Mouse (Mus musculus) frontal cortex, adult 2 months (tissue): ENCODE measurements at regions not wholly inside any gene's neighbourhood (a gene's known extent, or its start where the extent isn't known, plus 50 kb on each side); places are given as distances from the start of the nearest gene placed in this dataset.

Experiments
- DNase-seq, 2 experiments: peaks; one replicate each; pipeline ENCODE4 v3.0.0; 2022; ENCODE audit warnings: low spot score in 1 of 2; ENCODE audit errors: extremely low spot score in 1 of 2

DNA sequence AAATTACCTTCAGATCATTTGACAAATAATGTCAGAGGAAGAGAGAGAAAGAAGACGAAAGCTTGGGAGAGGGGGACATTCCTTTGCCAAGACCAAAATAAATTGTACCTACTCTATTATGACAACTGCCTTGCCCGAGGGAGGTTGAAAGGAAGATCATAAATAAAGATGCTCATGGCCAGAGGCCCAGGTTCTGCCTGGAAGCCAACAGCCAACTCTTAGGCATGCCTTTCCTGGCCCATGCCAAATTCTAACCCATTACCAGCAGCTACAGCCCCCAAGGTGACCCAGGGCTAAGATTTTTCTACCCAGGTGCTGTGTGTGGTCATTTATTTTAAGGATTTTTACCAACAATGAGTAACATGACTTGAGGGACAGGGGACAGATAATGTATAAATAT is 54.9 kb downstream of the Cbln1 start:
- no peak for DNase-seq

DNA sequence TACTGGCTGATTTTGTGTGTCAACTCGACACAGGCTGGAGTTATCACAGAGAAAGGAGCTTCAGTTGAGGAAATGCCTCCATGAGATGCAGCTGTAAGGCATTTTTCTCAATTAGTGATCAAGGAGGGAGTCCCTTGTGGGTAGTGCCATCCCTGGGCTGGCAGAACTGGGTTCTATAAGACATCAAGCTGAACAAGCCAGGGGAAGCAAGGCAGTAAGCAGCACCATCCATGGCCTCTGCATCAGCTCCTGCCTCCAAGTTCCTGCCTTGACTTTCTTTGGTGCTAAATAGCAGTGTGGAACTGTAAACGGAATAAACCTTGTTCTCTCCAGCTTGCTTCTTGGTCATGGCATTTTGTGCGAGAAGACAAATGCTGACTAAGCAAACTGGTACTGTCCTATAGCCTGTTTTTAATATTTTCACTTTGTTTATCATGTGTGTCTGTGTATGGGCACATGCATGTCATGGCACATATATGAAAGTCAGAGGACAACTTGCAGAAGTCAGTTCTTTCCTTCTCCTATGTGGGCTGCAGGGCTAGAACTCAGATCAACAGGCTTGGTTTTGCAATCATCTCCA is 57.3 kb downstream of the Cbln1 start:
- DNase-seq = no peak

DNA sequence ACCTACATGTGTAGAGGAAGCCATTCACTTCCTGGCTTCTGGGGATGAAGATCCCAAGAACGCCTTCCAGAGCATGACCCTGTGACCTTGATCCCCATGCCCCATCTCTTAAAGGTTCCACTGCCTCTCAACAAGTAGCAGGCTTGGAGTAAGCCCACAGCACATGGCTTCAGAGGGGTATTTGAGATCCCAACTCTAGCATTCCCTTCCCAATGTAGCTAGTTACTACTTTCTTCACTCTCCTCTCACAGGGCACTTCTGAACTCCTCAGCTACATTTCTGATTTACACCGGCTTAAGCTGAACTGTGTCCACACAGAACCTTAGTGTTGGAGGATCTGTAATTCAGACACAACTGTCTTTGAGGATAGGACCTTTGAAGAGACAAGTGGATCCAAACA is 83.4 kb downstream of the Cbln1 start:
- DNase-seq = no peak

DNA sequence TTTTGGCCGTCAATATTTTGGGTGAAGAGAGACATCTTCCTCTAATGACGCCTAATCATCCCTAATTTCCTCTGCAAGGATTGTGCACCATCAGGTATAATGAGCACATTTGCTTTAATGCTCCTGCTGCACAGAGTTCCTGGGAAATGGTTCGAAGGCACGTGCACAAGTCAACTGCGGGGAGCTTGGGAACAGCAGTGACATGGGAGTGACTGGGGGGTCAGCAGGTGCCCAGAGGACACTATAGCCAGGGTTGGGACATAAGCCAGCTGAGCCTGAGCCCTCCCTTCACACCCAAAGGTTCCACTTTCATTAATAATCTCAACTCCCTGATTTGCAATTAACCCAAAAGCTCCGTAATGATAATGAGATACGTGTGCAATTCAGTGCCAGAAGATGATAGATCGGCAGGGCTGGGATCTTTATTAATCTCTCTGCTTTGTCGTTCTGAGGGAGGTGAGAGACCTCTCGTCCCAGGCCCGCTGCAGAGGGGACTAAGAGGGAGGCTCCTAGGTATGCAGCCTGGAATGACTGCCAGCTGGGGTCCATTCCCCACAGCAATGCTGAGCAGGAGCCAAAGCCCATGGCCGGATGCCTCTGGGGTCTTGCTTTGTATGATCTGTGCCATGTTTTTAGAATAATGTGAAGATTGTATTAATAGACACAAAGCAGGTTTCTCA is 88.7 kb downstream of the Cbln1 start:
- DNase-seq = no peak

DNA sequence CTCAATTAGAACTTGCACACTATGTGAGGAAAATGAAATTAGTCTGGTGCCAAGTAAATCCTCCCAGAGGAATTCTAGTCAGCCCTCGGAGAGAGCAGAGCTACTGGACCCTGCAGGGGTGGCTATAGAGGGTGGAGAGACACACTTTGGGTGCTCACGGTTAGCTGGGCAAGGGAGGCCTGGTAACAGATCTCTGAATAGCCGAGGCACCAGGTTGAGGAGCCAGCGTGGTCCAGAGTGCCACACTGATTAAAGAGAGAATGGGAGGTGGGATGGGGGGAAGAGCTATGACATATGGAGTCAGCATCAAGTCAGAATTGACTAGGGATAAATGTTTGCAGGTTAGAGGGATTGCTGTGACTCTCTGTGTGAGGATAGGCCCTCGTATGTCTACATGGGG is 90.1 kb downstream of the Cbln1 start:
- DNase-seq = no peak

GRCm38 (mm10) chr8:87380791-87381190 is 91.6 kb downstream of the Cbln1 start:
- DNase-seq = no peak

- DNase-seq = no peak
Measured at GRCm38 (mm10) chr8:87379296-87379695, 93.1 kb downstream of the Cbln1 start.

- no peak for DNase-seq
Measured at GRCm38 (mm10) chr8:87374044-87374443, 98.4 kb downstream of the Cbln1 start.

- no peak for DNase-seq
Measured at GRCm38 (mm10) chr8:87373535-87373934, 98.9 kb downstream of the Cbln1 start.

DNA sequence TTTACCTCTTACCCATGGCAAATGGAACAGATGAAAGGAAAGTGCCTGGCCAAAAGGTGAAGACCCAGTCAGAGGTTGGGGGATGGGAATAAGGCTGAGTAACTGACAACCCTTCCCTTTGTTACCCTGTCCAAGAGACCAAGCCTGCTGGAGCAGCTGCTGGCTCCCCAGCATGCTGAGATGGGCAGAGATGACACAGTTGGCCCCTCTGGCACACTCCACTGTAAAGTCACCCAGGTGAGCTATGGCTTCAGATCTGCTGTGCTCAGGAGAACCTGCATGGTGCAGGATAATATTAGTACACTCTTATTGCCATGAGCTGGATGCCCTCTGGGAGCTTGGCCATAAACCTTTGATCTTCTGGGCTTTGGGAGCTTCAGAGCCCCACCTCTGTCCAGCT is 100.3 kb downstream of the Cbln1 start:
- DNase-seq = no peak

- no peak for DNase-seq
Measured at GRCm38 (mm10) chr8:87370194-87370593, 102.2 kb downstream of the Cbln1 start.

- DNase-seq = no peak
Measured at GRCm38 (mm10) chr8:87350471-87350870, 121.9 kb downstream of the Cbln1 start.

GRCm38 (mm10) chr8:87349781-87350181 is 122.6 kb downstream of the Cbln1 start:
- peak in 1 of 2 experiments; percentile 2 for DNase-seq

GRCm38 (mm10) chr8:87329371-87329770 is 143.0 kb downstream of the Cbln1 start:
- DNase-seq = no peak

DNA sequence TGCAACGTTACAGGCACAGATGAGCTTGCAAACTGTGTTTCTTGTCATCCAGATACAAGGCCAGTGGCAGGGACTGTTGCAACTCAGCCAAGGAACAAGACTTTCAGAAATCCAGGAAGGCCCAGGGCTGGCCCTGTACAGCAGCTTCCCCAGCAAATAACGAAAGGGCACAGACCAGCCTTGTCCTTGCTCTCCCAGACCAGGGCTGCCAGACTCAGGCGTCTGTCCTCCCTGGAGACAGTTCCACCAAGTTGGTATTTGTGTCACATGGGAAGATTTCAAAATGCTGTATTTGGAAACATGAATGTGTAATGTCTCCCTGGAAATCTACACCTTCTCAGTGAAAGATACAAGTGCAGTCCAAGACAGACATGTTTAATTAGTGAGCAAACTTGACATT is 157.8 kb downstream of the Cbln1 start:
- no peak for DNase-seq

DNA sequence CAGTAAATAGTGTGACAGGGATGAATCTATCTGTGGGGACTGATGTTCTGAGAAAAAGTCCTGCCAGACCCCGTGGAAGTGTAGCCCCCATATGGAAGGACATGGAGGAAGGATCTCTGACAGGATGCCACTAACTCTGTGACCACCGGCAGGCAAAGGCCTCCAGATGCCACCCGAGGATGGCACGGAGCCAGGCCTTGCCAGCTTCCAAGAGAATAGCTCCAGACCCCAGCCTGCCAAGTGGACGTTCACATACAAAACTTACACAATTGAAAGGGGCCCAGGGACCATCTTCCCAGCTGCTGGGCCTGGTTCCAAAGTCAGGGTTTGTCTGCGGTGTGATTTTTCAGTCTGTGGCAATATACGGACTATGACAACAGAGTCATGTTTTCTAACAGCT is 161.1 kb downstream of the Cbln1 start:
- no peak for DNase-seq

GRCm38 (mm10) chr8:87308311-87308710 is 164.1 kb downstream of the Cbln1 start:
- no peak for DNase-seq

DNA sequence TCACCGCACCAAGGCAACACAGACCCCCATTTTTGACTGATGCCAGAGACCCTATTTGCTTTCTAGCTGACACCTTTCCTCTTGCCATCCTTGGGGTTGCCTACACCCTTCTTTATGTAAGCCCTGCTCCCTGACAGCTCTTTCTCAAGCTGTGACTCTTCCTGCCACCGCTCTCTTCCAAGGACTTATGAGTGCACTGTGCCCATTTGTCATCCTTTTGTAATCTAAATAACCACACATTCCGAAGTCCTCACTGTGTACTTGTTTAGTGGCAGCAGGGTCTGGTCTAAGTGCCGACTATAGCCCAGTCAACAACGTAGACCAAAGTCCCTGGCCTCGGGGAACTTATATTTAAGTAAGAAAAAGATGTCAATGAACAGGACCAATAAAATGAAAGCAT is 167.4 kb downstream of the Cbln1 start:
- DNase-seq = no peak

DNA sequence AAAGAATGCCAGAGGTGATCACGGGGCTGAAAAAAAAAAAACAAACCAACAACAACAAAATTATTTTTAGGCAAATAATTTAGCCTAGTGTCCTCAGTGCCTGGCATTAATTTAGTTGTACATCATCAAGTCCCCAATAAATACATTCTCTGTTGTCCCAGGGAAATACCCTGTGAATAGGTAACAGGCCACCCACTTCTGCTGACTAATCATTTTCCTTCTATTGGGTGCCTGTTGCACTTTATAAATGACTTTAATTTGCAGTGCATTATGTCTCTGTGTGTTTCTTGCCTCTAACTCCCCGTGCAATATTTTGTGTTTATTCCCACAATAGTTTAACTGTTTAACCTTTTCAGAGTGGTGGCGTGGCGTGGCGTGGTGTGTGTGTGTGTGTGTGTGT is 168.9 kb downstream of the Cbln1 start:
- DNase-seq = no peak

- DNase-seq = no peak
Measured at GRCm38 (mm10) chr8:87297761-87298160, 174.6 kb downstream of the Cbln1 start.

- DNase-seq = no peak
Measured at GRCm38 (mm10) chr8:87297331-87297730, 175.1 kb downstream of the Cbln1 start.

- no peak for DNase-seq
Measured at GRCm38 (mm10) chr8:87286059-87286458, 186.3 kb downstream of the Cbln1 start.

DNA sequence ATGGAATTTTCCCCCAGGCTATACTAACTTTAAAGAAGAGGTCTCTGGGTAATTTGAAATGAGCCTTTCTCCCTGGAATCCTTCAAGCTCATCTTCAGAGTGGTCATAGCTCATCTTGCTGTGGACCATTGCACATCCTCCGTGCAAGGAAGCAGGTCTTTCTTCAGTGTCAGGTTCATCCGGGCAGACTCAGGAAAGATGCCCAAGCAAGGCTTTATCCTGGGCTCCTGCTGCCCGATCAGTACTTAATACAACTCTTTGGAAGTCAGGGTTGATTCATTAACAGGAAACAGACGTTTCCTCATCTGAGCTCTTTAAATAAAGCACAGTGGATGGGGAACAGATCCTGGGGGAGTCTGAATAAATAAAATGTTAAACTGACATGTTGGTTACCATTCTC is 188.1 kb downstream of the Cbln1 start:
- DNase-seq = no peak
